Mouse (Mus musculus): ENCODE measurements around the gene Gemin5.

GRCm38 (mm10) chr11:58216823-58217222, 48.5 kb upstream of the Gemin5 start:
- TF ChIP-seq CTCF (IDR thresholded peaks at IDR 0.05; ENCODE audit: extremely low read depth, insufficient read length, insufficient replicate concordance, low read depth, low read length) (no peak), POLR2A (IDR thresholded peaks at IDR 0.05; ENCODE audit: low read depth, low read length) (no peak)

Data from small intestine, adult 2 months (tissue).